Mouse (Mus musculus): ENCODE measurements at regions not wholly inside any gene's neighbourhood (a gene's known extent, or its start where the extent isn't known, plus 50 kb on each side); places are given as distances from the start of the nearest gene placed in this dataset.

DNA sequence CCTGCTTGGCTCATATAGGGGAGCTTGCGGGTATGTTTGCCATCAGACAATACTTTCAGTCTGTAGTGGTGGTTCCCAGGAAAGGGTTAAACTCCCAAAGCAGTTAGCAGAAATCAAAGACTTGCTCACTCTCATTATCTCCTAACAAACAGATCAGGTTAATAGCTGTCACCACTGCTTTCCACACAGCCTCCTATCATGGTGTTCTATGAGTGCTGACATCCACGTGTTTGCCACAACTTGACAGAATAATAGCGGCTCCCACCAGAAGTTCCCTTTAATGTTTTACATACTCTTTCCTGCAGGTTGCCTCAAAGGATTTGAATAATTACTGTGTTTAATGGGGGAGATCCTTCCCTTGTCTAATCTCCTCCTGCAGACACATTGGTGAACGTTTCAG is 97.5 kb upstream of the Card11 start:
- H3K36me3 ChIP-seq (ENCODE audit: control insufficient read depth, insufficient read depth, low read length, poor library complexity, severe bottlenecking): no peaks in the 10 kb centered on the region
- no peaks in the 10 kb centered on the region for H3K9me3 ChIP-seq (ENCODE audit: control insufficient read depth, insufficient read depth, low read depth, low read length)
- H3K4me1 ChIP-seq (ENCODE audit: control insufficient read depth in 2 of 2, insufficient read depth in 2 of 2, low read length in 2 of 2, poor library complexity in 1 of 2): no peaks in the 10 kb centered on the region
- in situ Hi-C loops (cut with MboI; ENCODE audit: low sequenced_read_pairs in 2 of 2, unreplicated experiment in 2 of 2): no loop called here
- H3K27ac ChIP-seq (ENCODE audit: insufficient read depth, low read depth, low read length, poor library complexity, severe bottlenecking): no peak overlapping the region
- TF ChIP-seq ZNF384 (IDR thresholded peaks at IDR 0.05; ENCODE audit: low read depth, low read length) (no peak), ZC3H11A (IDR thresholded peaks at IDR 0.05; ENCODE audit: borderline replicate concordance, low read depth, low read length) (no peak), HCFC1 (IDR thresholded peaks at IDR 0.05; ENCODE audit: borderline replicate concordance, insufficient read depth, low read length) (no peak), MAFK (IDR thresholded peaks at IDR 0.05; ENCODE audit: insufficient read depth, low read depth, low read length) (no peak), CHD2 (IDR thresholded peaks at IDR 0.05; ENCODE audit: low read depth, low read length) (no peak)
- no peak overlapping the region for H3K9ac ChIP-seq (ENCODE audit: insufficient read depth, low read depth, low read length, poor library complexity, severe bottlenecking)
- DNase-seq (ENCODE audit: low read depth, low spot score): no peak
- H3K4me3 ChIP-seq (ENCODE audit: insufficient read depth in 1 of 2, low read depth in 1 of 2, low read length in 2 of 2, poor library complexity in 1 of 2, severe bottlenecking in 1 of 2): no peak overlapping the region

DNA sequence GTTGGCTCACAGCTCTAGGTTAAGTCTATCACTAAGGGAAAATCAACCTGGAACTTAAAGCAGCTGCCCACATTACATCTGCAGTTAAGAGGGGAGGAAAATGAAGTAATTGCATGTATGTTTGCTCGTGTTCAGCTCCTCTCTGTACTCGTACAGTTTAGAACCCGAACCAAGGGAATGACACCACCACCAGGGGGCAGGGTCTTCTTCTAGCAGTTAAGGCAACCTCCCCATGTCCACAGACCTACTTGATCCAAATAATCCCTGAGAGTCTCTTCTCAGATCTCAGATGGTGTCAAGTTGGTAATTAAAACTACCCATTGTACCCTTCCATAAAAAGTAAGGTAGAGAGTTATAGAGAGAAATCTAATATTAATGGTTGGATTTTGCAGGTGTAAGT is 111.3 kb upstream of the Card11 start:
- TF ChIP-seq ZNF384 (IDR thresholded peaks at IDR 0.05; ENCODE audit: low read depth, low read length) (no peak), CHD2 (IDR thresholded peaks at IDR 0.05; ENCODE audit: low read depth, low read length) (no peak), HCFC1 (IDR thresholded peaks at IDR 0.05; ENCODE audit: borderline replicate concordance, insufficient read depth, low read length) (no peak), MAFK (IDR thresholded peaks at IDR 0.05; ENCODE audit: insufficient read depth, low read depth, low read length) (no peak), ZC3H11A (IDR thresholded peaks at IDR 0.05; ENCODE audit: borderline replicate concordance, low read depth, low read length) (no peak)
- Histone ChIP-seq H3K4me1 (ENCODE audit: control insufficient read depth in 2 of 2, insufficient read depth in 2 of 2, low read length in 2 of 2, poor library complexity in 1 of 2) (no peaks in the 10 kb centered on the region), H3K9ac (ENCODE audit: insufficient read depth, low read depth, low read length, poor library complexity, severe bottlenecking) (no peak overlapping the region), H3K27ac (ENCODE audit: insufficient read depth, low read depth, low read length, poor library complexity, severe bottlenecking) (no peak overlapping the region), H3K9me3 (ENCODE audit: control insufficient read depth, insufficient read depth, low read depth, low read length) (no peaks in the 10 kb centered on the region), H3K4me3 (ENCODE audit: insufficient read depth in 1 of 2, low read depth in 1 of 2, low read length in 2 of 2, poor library complexity in 1 of 2, severe bottlenecking in 1 of 2) (no peak overlapping the region), H3K36me3 (ENCODE audit: control insufficient read depth, insufficient read depth, low read length, poor library complexity, severe bottlenecking) (no peaks in the 10 kb centered on the region)
- DNase-seq (ENCODE audit: low read depth, low spot score): peak; percentile 11
- in situ Hi-C loops (cut with MboI; ENCODE audit: low sequenced_read_pairs in 2 of 2, unreplicated experiment in 2 of 2): no loop called here

DNA sequence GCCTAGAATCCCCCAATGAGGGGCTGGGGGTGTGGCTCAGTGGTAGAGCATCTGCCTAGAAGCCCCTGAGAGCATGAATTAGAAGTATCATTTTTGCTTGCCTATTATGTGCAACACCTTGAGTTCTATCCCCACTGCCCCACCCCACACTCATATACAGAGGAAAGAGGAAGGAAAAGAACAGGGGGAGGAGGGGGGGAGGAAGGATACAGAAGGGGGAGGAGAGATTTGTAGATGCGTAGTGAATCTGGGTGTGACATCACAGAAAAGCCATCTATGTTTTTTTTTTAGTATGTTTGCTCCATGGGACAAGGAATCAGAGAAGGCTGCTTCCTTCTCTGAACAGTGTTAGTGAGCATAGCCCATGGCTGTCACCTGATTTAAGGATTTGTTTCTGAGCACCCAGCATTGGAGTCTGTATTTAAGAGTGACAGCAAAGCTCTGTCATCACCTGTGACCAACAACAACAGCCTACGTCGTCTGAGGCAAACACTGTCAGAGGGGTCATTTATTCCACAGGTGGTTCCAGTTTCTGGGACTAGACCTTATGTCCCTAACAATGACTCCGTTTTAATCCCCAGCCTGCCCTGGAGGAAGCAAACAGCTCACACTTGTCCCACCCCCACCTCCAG is 115.0 kb upstream of the Card11 start:
- Histone ChIP-seq H3K36me3 (ENCODE audit: control insufficient read depth, insufficient read depth, low read length, poor library complexity, severe bottlenecking) (no peaks in the 10 kb centered on the region), H3K27ac (ENCODE audit: insufficient read depth, low read depth, low read length, poor library complexity, severe bottlenecking) (no peak overlapping the region), H3K9ac (ENCODE audit: insufficient read depth, low read depth, low read length, poor library complexity, severe bottlenecking) (no peak overlapping the region), H3K9me3 (ENCODE audit: control insufficient read depth, insufficient read depth, low read depth, low read length) (no peaks in the 10 kb centered on the region), H3K4me3 (ENCODE audit: insufficient read depth in 1 of 2, low read depth in 1 of 2, low read length in 2 of 2, poor library complexity in 1 of 2, severe bottlenecking in 1 of 2) (no peak overlapping the region), H3K4me1 (ENCODE audit: control insufficient read depth in 2 of 2, insufficient read depth in 2 of 2, low read length in 2 of 2, poor library complexity in 1 of 2) (no peaks in the 10 kb centered on the region)
- in situ Hi-C loops (cut with MboI; ENCODE audit: low sequenced_read_pairs in 2 of 2, unreplicated experiment in 2 of 2): no loop called here
- DNase-seq (ENCODE audit: low read depth, low spot score): no peak
- TF ChIP-seq MAFK (IDR thresholded peaks at IDR 0.05; ENCODE audit: insufficient read depth, low read depth, low read length): no peak
- TF ChIP-seq ZNF384 (IDR thresholded peaks at IDR 0.05; ENCODE audit: low read depth, low read length): no peak
- TF ChIP-seq ZC3H11A (IDR thresholded peaks at IDR 0.05; ENCODE audit: borderline replicate concordance, low read depth, low read length): no peak
- no peak for TF ChIP-seq HCFC1 (IDR thresholded peaks at IDR 0.05; ENCODE audit: borderline replicate concordance, insufficient read depth, low read length)
- TF ChIP-seq CHD2 (IDR thresholded peaks at IDR 0.05; ENCODE audit: low read depth, low read length): no peak

DNA sequence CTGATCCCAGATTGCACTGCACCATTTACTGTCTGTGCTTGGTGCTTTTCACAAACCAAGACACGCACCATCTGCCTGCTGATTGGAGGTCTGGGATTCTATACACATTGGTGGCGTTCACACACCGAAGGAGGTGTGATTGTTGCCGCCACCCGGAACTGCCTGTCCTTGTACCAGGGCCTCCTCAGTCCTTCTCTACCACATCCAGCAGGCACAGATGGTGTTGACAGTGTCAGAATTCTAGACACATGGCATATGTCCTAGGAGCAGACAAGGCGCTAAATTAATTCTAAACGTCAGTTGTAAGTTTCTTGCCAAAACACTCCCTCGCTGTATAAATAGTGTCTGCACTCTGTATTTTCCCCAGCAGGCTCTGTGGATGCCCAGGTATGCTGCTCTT is 115.6 kb upstream of the Card11 start:
- no peak overlapping the region for H3K27ac ChIP-seq (ENCODE audit: insufficient read depth, low read depth, low read length, poor library complexity, severe bottlenecking)
- DNase-seq (ENCODE audit: low read depth, low spot score): no peak
- no peak overlapping the region for H3K4me3 ChIP-seq (ENCODE audit: insufficient read depth in 1 of 2, low read depth in 1 of 2, low read length in 2 of 2, poor library complexity in 1 of 2, severe bottlenecking in 1 of 2)
- in situ Hi-C loops (cut with MboI; ENCODE audit: low sequenced_read_pairs in 2 of 2, unreplicated experiment in 2 of 2): no loop called here
- no peak overlapping the region for H3K9ac ChIP-seq (ENCODE audit: insufficient read depth, low read depth, low read length, poor library complexity, severe bottlenecking)
- H3K9me3 ChIP-seq (ENCODE audit: control insufficient read depth, insufficient read depth, low read depth, low read length): no peaks in the 10 kb centered on the region
- no peak for TF ChIP-seq ZC3H11A (IDR thresholded peaks at IDR 0.05; ENCODE audit: borderline replicate concordance, low read depth, low read length)
- TF ChIP-seq CHD2 (IDR thresholded peaks at IDR 0.05; ENCODE audit: low read depth, low read length): no peak
- no peaks in the 10 kb centered on the region for H3K4me1 ChIP-seq (ENCODE audit: control insufficient read depth in 2 of 2, insufficient read depth in 2 of 2, low read length in 2 of 2, poor library complexity in 1 of 2)
- H3K36me3 ChIP-seq (ENCODE audit: control insufficient read depth, insufficient read depth, low read length, poor library complexity, severe bottlenecking): no peaks in the 10 kb centered on the region

DNA sequence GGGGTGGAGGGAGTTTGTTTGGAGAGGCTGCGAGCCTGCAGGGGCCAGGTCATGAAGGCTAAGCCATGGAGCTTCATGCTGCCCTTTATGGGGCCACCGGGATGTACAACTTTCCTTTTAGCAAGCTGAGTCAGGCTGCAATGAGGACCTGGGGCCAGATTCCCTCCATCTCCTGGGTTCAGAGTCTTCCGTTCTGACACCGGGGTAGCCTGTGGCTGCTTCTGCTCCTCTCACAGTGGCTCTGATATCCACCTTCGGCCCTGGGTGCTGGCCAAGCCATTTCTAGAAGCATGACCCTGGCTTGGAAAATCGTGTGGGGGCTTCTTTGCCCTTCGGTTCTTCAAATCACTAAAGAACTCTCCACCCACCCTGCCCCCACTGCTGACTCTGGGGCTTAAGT is 115.4 kb upstream of the Sdk1 start:
- TF ChIP-seq ZC3H11A (IDR thresholded peaks at IDR 0.05; ENCODE audit: borderline replicate concordance, low read depth, low read length): no peak
- TF ChIP-seq CHD2 (IDR thresholded peaks at IDR 0.05; ENCODE audit: low read depth, low read length): no peak
- TF ChIP-seq ZNF384 (IDR thresholded peaks at IDR 0.05; ENCODE audit: low read depth, low read length): no peak
- no peak for TF ChIP-seq HCFC1 (IDR thresholded peaks at IDR 0.05; ENCODE audit: borderline replicate concordance, insufficient read depth, low read length)
- no peak for TF ChIP-seq MAFK (IDR thresholded peaks at IDR 0.05; ENCODE audit: insufficient read depth, low read depth, low read length)
- H3K27ac ChIP-seq (ENCODE audit: insufficient read depth, low read depth, low read length, poor library complexity, severe bottlenecking): no peak overlapping the region
- no peak for DNase-seq (ENCODE audit: low read depth, low spot score)
- no peaks in the 10 kb centered on the region for H3K36me3 ChIP-seq (ENCODE audit: control insufficient read depth, insufficient read depth, low read length, poor library complexity, severe bottlenecking)
- H3K4me3 ChIP-seq (ENCODE audit: insufficient read depth in 1 of 2, low read depth in 1 of 2, low read length in 2 of 2, poor library complexity in 1 of 2, severe bottlenecking in 1 of 2): no peak overlapping the region
- in situ Hi-C loops (cut with MboI; ENCODE audit: low sequenced_read_pairs in 2 of 2, unreplicated experiment in 2 of 2): no loop called here
- H3K9ac ChIP-seq (ENCODE audit: insufficient read depth, low read depth, low read length, poor library complexity, severe bottlenecking): no peak overlapping the region
- no peaks in the 10 kb centered on the region for H3K4me1 ChIP-seq (ENCODE audit: control insufficient read depth in 2 of 2, insufficient read depth in 2 of 2, low read length in 2 of 2, poor library complexity in 1 of 2)
- no peaks in the 10 kb centered on the region for H3K9me3 ChIP-seq (ENCODE audit: control insufficient read depth, insufficient read depth, low read depth, low read length)

Measured in ES-E14 (cell line).